ENCODE assay signal across 18 mouse cellular contexts in genomic region chr16:61990397-61991070, GRCm38 (mm10).
DNase-seq lines count a peak whose midpoint lies in the region; ATAC-seq and TF ChIP-seq lines count a peak whose summit lies in the region.
"Had no signal": no experiment of that assay in that cellular context is flagged by ENCODE, and none has a peak within 500 bp of the region (broad histone marks: within the 10 kb centered on the region; RNA-seq: fewer than 3 reads in every experiment).

No protein-coding gene starts in this region.

- H3K4me3 ChIP-seq in hindbrain, embryonic 15.5 days: no peak overlapping the region
- no peak overlapping the region for H3K4me3 ChIP-seq in midbrain, embryonic 14.5 days (replicated peaks; ENCODE audit: low read depth, low read length)
- no peak overlapping the region for H3K4me3 ChIP-seq in heart, adult 2 months
- H3K4me3 ChIP-seq: embryonic facial prominence, embryonic 12.5 days; limb, embryonic 12.5 days; liver, embryonic 13.5 days; lung, embryonic 15.5 days had no signal

- no peaks in the 10 kb centered on the region for H3K9me3 ChIP-seq in hindbrain, embryonic 15.5 days
- H3K9me3 ChIP-seq in midbrain, embryonic 14.5 days (ENCODE audit: control insufficient read depth, low read length): no peaks in the 10 kb centered on the region
- H3K9me3 ChIP-seq: embryonic facial prominence, embryonic 12.5 days; limb, embryonic 12.5 days; liver, embryonic 13.5 days; lung, embryonic 15.5 days had no signal

- TF ChIP-seq POLR2A in brain, embryonic 14.5 days (IDR thresholded peaks at IDR 0.05; ENCODE audit: borderline replicate concordance, extremely low read depth, insufficient read depth, insufficient read length, poor library complexity, severe bottlenecking): no peak
- no peak for TF ChIP-seq POLR2A in heart, adult 2 months (IDR thresholded peaks at IDR 0.05; ENCODE audit: insufficient read depth, low read depth, low read length)

- no peak for TF ChIP-seq CTCF in brain, embryonic 14.5 days (IDR thresholded peaks at IDR 0.05; ENCODE audit: borderline replicate concordance, extremely low read depth, insufficient read depth, insufficient read length)
- TF ChIP-seq CTCF in heart, adult 2 months (IDR thresholded peaks at IDR 0.05): no peak

- H3K79me2 ChIP-seq in heart, adult 2 months (replicated peaks; ENCODE audit: control insufficient read depth, insufficient read depth, low read length): no peaks in the 10 kb centered on the region

- no peak overlapping the region for H3K4me2 ChIP-seq in hindbrain, embryonic 15.5 days
- H3K4me2 ChIP-seq in midbrain, embryonic 14.5 days (ENCODE audit: low read length): no peak overlapping the region
- H3K4me2 ChIP-seq: embryonic facial prominence, embryonic 12.5 days; limb, embryonic 12.5 days; liver, embryonic 13.5 days; lung, embryonic 15.5 days had no signal

- TF ChIP-seq EP300 in heart, adult 2 months (IDR thresholded peaks at IDR 0.05; ENCODE audit: insufficient read depth, low read depth, low read length): no peak

- H3K4me1 ChIP-seq in hindbrain, embryonic 15.5 days (replicated peaks): no peaks in the 10 kb centered on the region; the same call in 1 of the 2 replicates
- H3K4me1 ChIP-seq in midbrain, embryonic 14.5 days (ENCODE audit: control insufficient read depth, insufficient read depth, low read length): 0 out of 2 replicates have a peak, but pooled peaks cover 3% of the 10 kb centered on the region
- no peaks in the 10 kb centered on the region for H3K4me1 ChIP-seq in heart, adult 2 months (ENCODE audit: control insufficient read depth, insufficient read depth, low read length)
- H3K4me1 ChIP-seq: embryonic facial prominence, embryonic 12.5 days; limb, embryonic 12.5 days; liver, embryonic 13.5 days; lung, embryonic 15.5 days had no signal

- 0% methylated on average over 1 of the region's 1 CpGs for WGBS in hindbrain, embryonic 15.5 days
- 5% methylated on average over 1 of the region's 1 CpGs for WGBS in midbrain, embryonic 14.5 days
- 15% methylated on average over 1 of the region's 1 CpGs for WGBS in heart, adult 2 months

- intact Hi-C loops in heart, adult 2 months (cut with DNase I): no loop called here

- no peaks in the 10 kb centered on the region for H3K36me3 ChIP-seq in hindbrain, embryonic 15.5 days
- H3K36me3 ChIP-seq in midbrain, embryonic 14.5 days (ENCODE audit: control insufficient read depth, insufficient read depth, low read length): no peaks in the 10 kb centered on the region
- no peaks in the 10 kb centered on the region for H3K36me3 ChIP-seq in heart, adult 2 months (ENCODE audit: control insufficient read depth, insufficient read depth, low read length)
- H3K36me3 ChIP-seq: embryonic facial prominence, embryonic 12.5 days; limb, embryonic 12.5 days; liver, embryonic 13.5 days; lung, embryonic 15.5 days had no signal

- peak; percentile 79 for ATAC-seq in hindbrain, embryonic 15.5 days (ENCODE audit: low FRiP score, low read depth)
- peak; percentile 66 for ATAC-seq in midbrain, embryonic 14.5 days (ENCODE audit: low FRiP score, low TSS enrichment)
- ATAC-seq in cerebellum, adult (ENCODE audit: insufficient number of reproducible peaks, low FRiP score, low TSS enrichment): no peak

- peak; percentile 65 for DNase-seq in brain, embryonic 14.5 days (ENCODE audit: low read depth)
- DNase-seq in embryo, embryonic 11 days: peak; percentile 3
- peak; percentile 34 for DNase-seq in midbrain, embryonic 14.5 days
- no peak for DNase-seq in ovary, postnatal 10 days (ENCODE audit: low spot score)
- DNase-seq in heart, adult 2 months: no peak
- DNase-seq: adrenal gland, postnatal 36 days; cerebellum, postnatal 14 days; heart, postnatal 4 days; kidney, adult 11 months; kidney, postnatal 14 days; liver, embryonic 13.5 days; right cerebral cortex, postnatal 4 days; thymus, postnatal 4 days had no signal

- H3K27me3 ChIP-seq in hindbrain, embryonic 15.5 days: no peaks in the 10 kb centered on the region
- H3K27me3 ChIP-seq in midbrain, embryonic 14.5 days (ENCODE audit: control insufficient read depth, insufficient read depth, low read length): no peaks in the 10 kb centered on the region
- H3K27me3 ChIP-seq in heart, adult 2 months (ENCODE audit: control insufficient read depth, insufficient read depth, low read length): no peaks in the 10 kb centered on the region
- H3K27me3 ChIP-seq: embryonic facial prominence, embryonic 12.5 days; limb, embryonic 12.5 days; liver, embryonic 13.5 days; lung, embryonic 15.5 days had no signal

- H3K27ac ChIP-seq in hindbrain, embryonic 15.5 days (replicated peaks): no peak overlapping the region
- no peak overlapping the region for H3K27ac ChIP-seq in midbrain, embryonic 14.5 days (replicated peaks; ENCODE audit: low read depth, low read length)
- H3K27ac ChIP-seq in heart, adult 2 months: no peak overlapping the region
- H3K27ac ChIP-seq: embryonic facial prominence, embryonic 12.5 days; limb, embryonic 12.5 days; liver, embryonic 13.5 days; lung, embryonic 15.5 days had no signal

- no peak overlapping the region for H3K9ac ChIP-seq in hindbrain, embryonic 15.5 days
- no peak overlapping the region for H3K9ac ChIP-seq in midbrain, embryonic 14.5 days (replicated peaks; ENCODE audit: low read length)
- H3K9ac ChIP-seq in heart, adult 2 months (ENCODE audit: low read depth, low read length): no peak overlapping the region
- H3K9ac ChIP-seq: embryonic facial prominence, embryonic 12.5 days; limb, embryonic 12.5 days; liver, embryonic 13.5 days; lung, embryonic 15.5 days had no signal

Comparison
In these comparisons a context has a peak if more than half of its experiments do, and no peak if none do; other contexts are left out.
1. DNase-seq: peak in brain, embryonic 14.5 days (single experiment), embryo, embryonic 11 days (single experiment) and midbrain, embryonic 14.5 days (single experiment); none in ovary, postnatal 10 days (single experiment) and heart, adult 2 months (0 of 2).